Mouse (Mus musculus): Measurements from ENCODE around the gene Kif13a. TPM values are rescaled to one million over a fixed set of nuclear protein-coding genes. Genes with fewer than 3 reads are reported as not detected.

The Kif13a gene
- polyA plus RNA-seq, 1 experiment = 33.5 TPM

GRCm38 (mm10) chr13:46796381-46796780, 133.3 kb downstream of the Kif13a start:
- Histone ChIP-seq H3K27ac (ENCODE audit: insufficient read depth, low read depth, low read length) (no peak overlapping the region), H3K27me3 (ENCODE audit: control insufficient read depth, insufficient read depth, low read length) (no peaks in the 10 kb centered on the region), H3K36me3 (ENCODE audit: control insufficient read depth, insufficient read depth, low read length) (peaks cover 57% of the 10 kb centered on the region), H3K4me3 (ENCODE audit: low read depth, low read length) (no peak overlapping the region), H3K4me1 (ENCODE audit: control insufficient read depth, insufficient read depth, insufficient read length, low read length) (no peaks in the 10 kb centered on the region)
- WGBS = 94% methylated on average over 1 of the region's 1 CpGs
- TF ChIP-seq CTCF (IDR thresholded peaks at IDR 0.05; ENCODE audit: extremely low read depth, insufficient read length, insufficient replicate concordance, low read depth, low read length) (no peak), POLR2A (IDR thresholded peaks at IDR 0.05; ENCODE audit: low read depth, low read length) (no peak)

- H3K4me3 ChIP-seq (ENCODE audit: low read depth, low read length) = no peak overlapping the region
- 93% methylated on average over 13 of the region's 13 CpGs for WGBS
- no peaks in the 10 kb centered on the region for H3K4me1 ChIP-seq (ENCODE audit: control insufficient read depth, insufficient read depth, insufficient read length, low read length)
- H3K36me3 ChIP-seq (ENCODE audit: control insufficient read depth, insufficient read depth, low read length) = peaks cover 57% of the 10 kb centered on the region
- TF ChIP-seq CTCF (IDR thresholded peaks at IDR 0.05; ENCODE audit: extremely low read depth, insufficient read length, insufficient replicate concordance, low read depth, low read length) (no peak), POLR2A (IDR thresholded peaks at IDR 0.05; ENCODE audit: low read depth, low read length) (no peak)
- no peak overlapping the region for H3K27ac ChIP-seq (ENCODE audit: insufficient read depth, low read depth, low read length)
- no peaks in the 10 kb centered on the region for H3K27me3 ChIP-seq (ENCODE audit: control insufficient read depth, insufficient read depth, low read length)
Measured at GRCm38 (mm10) chr13:46793824-46794223, 135.8 kb downstream of the Kif13a start.

DNA sequence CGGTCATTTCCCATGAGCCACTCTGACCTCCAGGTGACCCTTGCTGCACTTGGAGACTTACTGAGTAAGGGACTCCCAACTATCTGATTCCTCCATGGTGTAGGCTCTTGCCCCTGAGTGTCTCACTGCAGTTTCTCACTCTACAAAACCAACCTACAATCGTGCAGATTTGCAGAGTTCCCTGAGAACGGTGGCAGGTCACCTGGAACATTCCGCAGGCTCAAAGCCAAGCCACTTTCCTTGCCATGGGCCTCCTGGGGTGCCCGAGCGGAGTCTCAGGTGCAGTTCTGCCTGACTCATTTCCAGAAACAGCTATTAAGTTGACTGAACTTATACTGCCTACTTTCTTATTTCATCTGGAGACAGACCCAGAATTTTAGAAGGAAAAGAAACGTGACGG, 141.2 kb downstream of the Kif13a start:
- Histone ChIP-seq H3K4me3 (ENCODE audit: low read depth, low read length) (no peak overlapping the region), H3K4me1 (ENCODE audit: control insufficient read depth, insufficient read depth, insufficient read length, low read length) (no peaks in the 10 kb centered on the region), H3K27me3 (ENCODE audit: control insufficient read depth, insufficient read depth, low read length) (no peaks in the 10 kb centered on the region), H3K27ac (ENCODE audit: insufficient read depth, low read depth, low read length) (no peak overlapping the region), H3K36me3 (ENCODE audit: control insufficient read depth, insufficient read depth, low read length) (peaks cover 62% of the 10 kb centered on the region)
- TF ChIP-seq CTCF (IDR thresholded peaks at IDR 0.05; ENCODE audit: extremely low read depth, insufficient read length, insufficient replicate concordance, low read depth, low read length) (no peak), POLR2A (IDR thresholded peaks at IDR 0.05; ENCODE audit: low read depth, low read length) (no peak)
- 82% methylated on average over 8 of the region's 8 CpGs for WGBS

- H3K4me3 ChIP-seq (ENCODE audit: low read depth, low read length) = no peak overlapping the region
- no peak overlapping the region for H3K27ac ChIP-seq (ENCODE audit: insufficient read depth, low read depth, low read length)
- 93% methylated on average over 2 of the region's 2 CpGs for WGBS
- H3K4me1 ChIP-seq (ENCODE audit: control insufficient read depth, insufficient read depth, insufficient read length, low read length) = no peaks in the 10 kb centered on the region
- TF ChIP-seq CTCF (IDR thresholded peaks at IDR 0.05; ENCODE audit: extremely low read depth, insufficient read length, insufficient replicate concordance, low read depth, low read length) (no peak), POLR2A (IDR thresholded peaks at IDR 0.05; ENCODE audit: low read depth, low read length) (no peak)
- H3K27me3 ChIP-seq (ENCODE audit: control insufficient read depth, insufficient read depth, low read length) = no peaks in the 10 kb centered on the region
- peaks cover 60% of the 10 kb centered on the region for H3K36me3 ChIP-seq (ENCODE audit: control insufficient read depth, insufficient read depth, low read length)
Measured at GRCm38 (mm10) chr13:46786836-46787235, 142.8 kb downstream of the Kif13a start.

DNA sequence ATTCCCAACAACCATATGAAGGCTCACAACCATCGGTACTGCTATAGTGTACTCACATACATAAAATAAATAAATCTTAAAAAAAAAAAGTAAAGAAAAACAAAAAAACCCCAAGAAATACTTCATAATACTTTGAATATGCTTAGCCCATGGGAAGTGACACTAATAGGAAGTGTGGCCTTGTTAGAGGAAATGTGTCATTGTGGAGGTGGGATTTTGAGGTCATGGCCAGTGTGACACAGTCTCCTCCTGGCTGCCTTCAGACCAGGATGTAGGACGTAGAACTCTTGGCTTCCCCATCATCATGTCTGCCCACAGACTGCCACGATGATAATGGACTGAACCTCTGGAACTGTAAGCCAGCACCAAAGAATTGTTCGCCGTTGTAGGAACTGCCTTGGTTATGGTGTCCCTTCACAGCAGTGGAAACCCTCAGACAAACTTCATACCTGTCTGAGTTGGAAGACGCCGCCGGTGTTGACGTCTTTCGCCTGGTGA, 143.6 kb downstream of the Kif13a start:
- H3K27me3 ChIP-seq (ENCODE audit: control insufficient read depth, insufficient read depth, low read length) = no peaks in the 10 kb centered on the region
- no peaks in the 10 kb centered on the region for H3K4me1 ChIP-seq (ENCODE audit: control insufficient read depth, insufficient read depth, insufficient read length, low read length)
- H3K36me3 ChIP-seq (ENCODE audit: control insufficient read depth, insufficient read depth, low read length) = peaks cover 61% of the 10 kb centered on the region
- H3K27ac ChIP-seq (ENCODE audit: insufficient read depth, low read depth, low read length) = no peak overlapping the region
- no peak overlapping the region for H3K4me3 ChIP-seq (ENCODE audit: low read depth, low read length)
- WGBS = 95% methylated on average over 10 of the region's 10 CpGs
- no peak for TF ChIP-seq CTCF (IDR thresholded peaks at IDR 0.05; ENCODE audit: extremely low read depth, insufficient read length, insufficient replicate concordance, low read depth, low read length)
- TF ChIP-seq POLR2A (IDR thresholded peaks at IDR 0.05; ENCODE audit: low read depth, low read length) = no peak

DNA sequence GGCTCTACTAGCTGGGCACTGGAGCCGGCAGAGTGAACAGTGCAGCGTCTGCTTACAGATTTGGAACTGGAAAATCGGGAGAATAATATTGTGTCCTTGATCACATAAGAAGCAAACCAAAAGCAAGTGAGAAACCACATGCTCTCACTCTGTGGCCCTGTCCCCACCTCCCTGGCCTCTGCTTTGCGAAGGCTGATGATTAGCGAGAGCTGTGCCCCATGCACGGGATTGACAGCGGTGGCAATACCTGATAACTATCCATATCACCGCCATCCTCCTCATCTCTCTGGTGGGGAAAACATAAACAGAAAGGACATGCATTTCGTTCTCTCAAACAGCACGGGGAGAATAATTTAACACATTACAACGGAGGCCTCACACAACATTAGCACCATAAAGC, 149.3 kb downstream of the Kif13a start:
- Histone ChIP-seq H3K27ac (ENCODE audit: insufficient read depth, low read depth, low read length) (no peak overlapping the region), H3K4me3 (ENCODE audit: low read depth, low read length) (no peak overlapping the region), H3K4me1 (ENCODE audit: control insufficient read depth, insufficient read depth, insufficient read length, low read length) (no peaks in the 10 kb centered on the region), H3K36me3 (ENCODE audit: control insufficient read depth, insufficient read depth, low read length) (peaks cover 55% of the 10 kb centered on the region), H3K27me3 (ENCODE audit: control insufficient read depth, insufficient read depth, low read length) (no peaks in the 10 kb centered on the region)
- WGBS = 83% methylated on average over 11 of the region's 11 CpGs
- TF ChIP-seq CTCF (IDR thresholded peaks at IDR 0.05; ENCODE audit: extremely low read depth, insufficient read length, insufficient replicate concordance, low read depth, low read length) (no peak), POLR2A (IDR thresholded peaks at IDR 0.05; ENCODE audit: low read depth, low read length) (no peak)

GRCm38 (mm10) chr13:46779831-46780230, 149.8 kb downstream of the Kif13a start:
- WGBS = 77% methylated on average over 10 of the region's 10 CpGs
- peaks cover 55% of the 10 kb centered on the region for H3K36me3 ChIP-seq (ENCODE audit: control insufficient read depth, insufficient read depth, low read length)
- no peaks in the 10 kb centered on the region for H3K27me3 ChIP-seq (ENCODE audit: control insufficient read depth, insufficient read depth, low read length)
- H3K4me1 ChIP-seq (ENCODE audit: control insufficient read depth, insufficient read depth, insufficient read length, low read length) = no peaks in the 10 kb centered on the region
- H3K27ac ChIP-seq (ENCODE audit: insufficient read depth, low read depth, low read length) = no peak overlapping the region
- H3K4me3 ChIP-seq (ENCODE audit: low read depth, low read length) = no peak overlapping the region
- no peak for TF ChIP-seq CTCF (IDR thresholded peaks at IDR 0.05; ENCODE audit: extremely low read depth, insufficient read length, insufficient replicate concordance, low read depth, low read length)
- no peak for TF ChIP-seq POLR2A (IDR thresholded peaks at IDR 0.05; ENCODE audit: low read depth, low read length)
